Mouse (Mus musculus) left cerebral cortex, postnatal 14 days (tissue): ENCODE measurements around the gene Exosc10. TPM values are rescaled to one million over a fixed set of nuclear protein-coding genes. Genes with fewer than 3 reads are reported as not detected.

Experiments used
- total RNA-seq, 2 experiments: library from RNA; stranded (reverse); gene quantifications; 2 replicates each; pipeline ENCODE4 v1.2.3; 2021

The Exosc10 gene
- total RNA-seq, 2 experiments from 2014 or later: 46.2 to 48.0 TPM

Other genes starting within 250 kb of the Exosc10 start
- gene Ubiad1, start 113.7 kb upstream of the Exosc10 start, total RNA-seq: 1 to 10 TPM; 8.8 to 9.5 TPM
- 10 to 100 TPM; 87.2 to 89.3 TPM for gene Mtor, start 109.8 kb upstream of the Exosc10 start, total RNA-seq
- gene Angptl7, start 58.0 kb upstream of the Exosc10 start, total RNA-seq: under 1 TPM; 0.31 to 0.44 TPM
- 10 to 100 TPM; 85.8 to 92.2 TPM for gene Srm, start 33.1 kb downstream of the Exosc10 start, total RNA-seq
- 1 to 10 TPM; 1.1 to 1.4 TPM for gene Masp2, start 44.1 kb downstream of the Exosc10 start, total RNA-seq
- 100 to 1,000 TPM; 178 to 201 TPM for gene Tardbp, start 68.6 kb downstream of the Exosc10 start, total RNA-seq
- under 1 TPM in 1 of 2 experiments, not detected in 1; 0.26 TPM for gene Gm572, start 84.9 kb downstream of the Exosc10 start, total RNA-seq
- 1 to 10 TPM; 1.1 to 1.6 TPM for gene Casz1, start 246.0 kb downstream of the Exosc10 start, total RNA-seq